Mouse (Mus musculus) brain, embryonic 14.5 days (tissue): ENCODE data around the gene Cog2. TPM values are rescaled to one million over a fixed set of nuclear protein-coding genes. Genes with fewer than 3 reads are reported as not detected.

Experiments used
- DNase-seq: peaks from one replicate; pipeline ENCODE4 v3.0.0-alpha.2; 2011; ENCODE audit warnings: low read depth
- CTCF ChIP-seq: fragments of 200-500 bp; IDR thresholded peaks from 2 replicates; pipeline ENCODE4 v1.5.1; 2012; ENCODE audit warnings: inconsistent platforms, mild to moderate bottlenecking, moderate library complexity, borderline replicate concordance; ENCODE audit not compliant: insufficient read depth, insufficient read length; ENCODE audit errors: extremely low read depth
- POLR2A ChIP-seq: fragments of 200-500 bp; IDR thresholded peaks from 2 replicates; pipeline ENCODE4 v1.6.1; 2012; ENCODE audit warnings: mild to moderate bottlenecking, inconsistent platforms, borderline replicate concordance; ENCODE audit not compliant: poor library complexity, insufficient read depth, insufficient read length, severe bottlenecking; ENCODE audit errors: extremely low read depth
- polyA plus RNA-seq: library from polyadenylated mRNA; depleted of rRNA; stranded (reverse); fragments of >200 nt; gene quantifications from 2 replicates; pipeline ENCODE4 v1.2.3, GENCODE M21; 2012; rRNA removed

Gene Cog2
- 32.1 and 34.1 TPM in 2 replicates for polyA plus RNA-seq

- peak; percentile 75; the same call in 1 of the 2 replicates for TF ChIP-seq POLR2A
- TF ChIP-seq CTCF: peak; percentile 82
- DNase-seq: peak; percentile 99
These were observed at the start of gene Cog2 for GRCm38 (mm10) chr8:124520249-124521080. Gene Cog2, plus strand, starts transcription at chr8:124520767.

GRCm38 (mm10) chr8:124475690-124476089 lies 44.9 kb upstream of the Cog2 start:
- DNase-seq: no peak
- TF ChIP-seq CTCF: no peak
- no peak for TF ChIP-seq POLR2A

- peak; percentile 71 for DNase-seq
- TF ChIP-seq CTCF (no peak), POLR2A (no peak)
These were observed 43.9 kb upstream of the Cog2 start for GRCm38 (mm10) chr8:124476701-124477100.

GRCm38 (mm10) chr8:124479251-124479650 lies 41.3 kb upstream of the Cog2 start:
- no peak for DNase-seq
- TF ChIP-seq CTCF (no peak), POLR2A (no peak)

GRCm38 (mm10) chr8:124480321-124480720 lies 40.2 kb upstream of the Cog2 start:
- no peak for TF ChIP-seq CTCF
- TF ChIP-seq POLR2A: no peak
- DNase-seq: no peak

GRCm38 (mm10) chr8:124482790-124483189 lies 37.8 kb upstream of the Cog2 start:
- no peak for DNase-seq
- TF ChIP-seq POLR2A (no peak), CTCF (no peak)

- no peak for DNase-seq
- TF ChIP-seq POLR2A (no peak), CTCF (peak; percentile 21; the same call in 1 of the 2 replicates)
These were observed 37.0 kb upstream of the Cog2 start for GRCm38 (mm10) chr8:124483356-124484115.

- DNase-seq: no peak
- TF ChIP-seq POLR2A (no peak), CTCF (no peak)
These were observed 31.3 kb upstream of the Cog2 start for GRCm38 (mm10) chr8:124489311-124489710.

GRCm38 (mm10) chr8:124489786-124490185 lies 30.8 kb upstream of the Cog2 start:
- peak; percentile 7; the same call in 1 of the 2 replicates for TF ChIP-seq CTCF
- TF ChIP-seq POLR2A: no peak
- no peak for DNase-seq

- peak; percentile 39 for DNase-seq
- TF ChIP-seq POLR2A (no peak), CTCF (no peak)
These were observed 26.2 kb upstream of the Cog2 start for GRCm38 (mm10) chr8:124494397-124494796.

- no peak for TF ChIP-seq POLR2A
- no peak for TF ChIP-seq CTCF
These were observed 25.6 kb upstream of the Cog2 start for GRCm38 (mm10) chr8:124494955-124495354.

GRCm38 (mm10) chr8:124495676-124496075 lies 24.9 kb upstream of the Cog2 start:
- DNase-seq: peak; percentile 37
- no peak for TF ChIP-seq POLR2A
- TF ChIP-seq CTCF: no peak

More at GRCm38 (mm10) chr8:124494955-124495354, 25.6 kb upstream of the Cog2 start:
- no peak for DNase-seq

- no peak for TF ChIP-seq CTCF
- TF ChIP-seq POLR2A: no peak
These were observed 24.3 kb upstream of the Cog2 start for GRCm38 (mm10) chr8:124496266-124496665.

More at GRCm38 (mm10) chr8:124496266-124496665, 24.3 kb upstream of the Cog2 start:
- no peak for DNase-seq
